In the genomic region with DNA sequence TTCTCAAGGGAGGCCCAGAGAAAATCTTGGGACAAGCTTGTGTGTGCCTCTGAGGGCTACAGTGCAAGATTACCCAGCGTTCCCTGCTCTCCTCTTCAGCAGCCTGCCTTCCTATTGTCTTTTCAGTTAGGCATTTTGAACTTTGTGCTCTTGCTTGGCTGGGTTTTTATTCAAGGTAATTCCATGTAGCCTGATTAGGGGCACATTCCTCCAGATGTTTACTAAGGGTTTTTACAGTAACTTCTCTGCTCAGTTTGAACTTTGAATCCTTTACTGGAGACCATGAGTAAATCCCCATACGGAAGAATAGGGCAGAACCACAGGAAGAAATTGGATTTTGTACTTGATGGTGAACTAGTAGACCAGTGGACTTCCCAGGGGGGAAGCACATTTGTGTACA, we compare ENCODE assay signal across 16 mouse cellular contexts.
"Had no signal": no experiment of that assay in that cellular context is flagged by ENCODE, and none has a peak within 500 bp of the region (broad histone marks: within the 10 kb centered on the region; RNA-seq: fewer than 3 reads in every experiment).

No protein-coding gene starts in this region.

- H3K4me2 ChIP-seq: liver, embryonic 13.5 days; midbrain, embryonic 12.5 days; neural tube, embryonic 13.5 days; stomach, embryonic 15.5 days had no signal

- H3K27me3 ChIP-seq: liver, embryonic 13.5 days; midbrain, embryonic 12.5 days; neural tube, embryonic 13.5 days; stomach, embryonic 15.5 days had no signal

- H3K9ac ChIP-seq: liver, embryonic 13.5 days; midbrain, embryonic 12.5 days; neural tube, embryonic 13.5 days; stomach, embryonic 15.5 days had no signal

- H3K4me3 ChIP-seq: layer of hippocampus, adult 2 months; left cerebral cortex, adult 2 months; liver, embryonic 13.5 days; midbrain, embryonic 12.5 days; myocyte; neural tube, embryonic 13.5 days; stomach, embryonic 15.5 days had no signal

- H3K4me1 ChIP-seq: liver, embryonic 13.5 days; midbrain, embryonic 12.5 days; neural tube, embryonic 13.5 days; stomach, embryonic 15.5 days had no signal

- H3K27ac ChIP-seq: layer of hippocampus, adult 2 months; left cerebral cortex, adult 2 months; liver, embryonic 13.5 days; midbrain, embryonic 12.5 days; neural tube, embryonic 13.5 days; stomach, embryonic 15.5 days had no signal

- ATAC-seq: midbrain, embryonic 16.5 days had no signal

- H3K36me3 ChIP-seq: stomach, embryonic 15.5 days had no signal

- H3K9me3 ChIP-seq: liver, embryonic 13.5 days had no signal

- DNase-seq: layer of hippocampus, postnatal 36 days; liver, embryonic 13.5 days; lung, adult 2 months; lung, postnatal 14 days; lung, postnatal 4 days; retina, postnatal 1 day; right cerebral cortex, postnatal 25 days; spleen, adult 18-20 months; thymus, postnatal 25 days had no signal
